Mouse (Mus musculus) heart, embryonic 12.5 days (tissue): Measurements from ENCODE around the gene Fam81b. TPM values are rescaled to one million over a fixed set of nuclear protein-coding genes. Genes with fewer than 3 reads are reported as not detected.
"Not testable (repeated sequence)": the region's sequence is repeated elsewhere in the genome, so short reads cannot be mapped to it uniquely, and the experiment has no call there.

ENCODE experiments used
- ATAC-seq: fragments of 200-750 bp; cut with Nextera tagmentation; 2 replicates; pipeline ENCODE4 v1.8.0; 2017; ENCODE audit warnings: moderate TSS enrichment, moderate library complexity; ENCODE audit not compliant: insufficient number of reproducible peaks, low FRiP score
- H3K27ac ChIP-seq: fragments of 300-500 bp; sonication (generic); 2 replicates; pipeline ENCODE4 v1.5.1; 2016; ENCODE audit warnings: mild to moderate bottlenecking, moderate library complexity; ENCODE audit not compliant: poor library complexity, severe bottlenecking
- H3K27me3 ChIP-seq: fragments of 300-500 bp; sonication (generic); replicated peaks from 2 replicates; pipeline ENCODE4 v1.6.1; 2016; ENCODE audit warnings: mild to moderate bottlenecking, moderate library complexity
- H3K36me3 ChIP-seq: fragments of 300-500 bp; sonication (generic); 2 replicates; pipeline ENCODE4 v1.6.1; 2016; ENCODE audit warnings: mild to moderate bottlenecking, moderate library complexity
- H3K4me1 ChIP-seq: fragments of 300-500 bp; sonication (generic); replicated peaks from 2 replicates; pipeline ENCODE4 v1.6.1; 2016; ENCODE audit warnings: mild to moderate bottlenecking
- H3K4me2 ChIP-seq: fragments of 300-500 bp; sonication (generic); 2 replicates; pipeline ENCODE4 v1.6.1; 2016; ENCODE audit warnings: mild to moderate bottlenecking, moderate library complexity
- H3K4me3 ChIP-seq: fragments of 300-500 bp; sonication (generic); 2 replicates; pipeline ENCODE4 v1.5.1; 2016; ENCODE audit warnings: mild to moderate bottlenecking
- H3K9ac ChIP-seq: fragments of 300-500 bp; sonication (generic); 2 replicates; pipeline ENCODE4 v1.6.1; 2016; ENCODE audit warnings: mild to moderate bottlenecking, moderate library complexity
- H3K9me3 ChIP-seq: fragments of 300-500 bp; sonication (generic); replicated peaks from 2 replicates; pipeline ENCODE4 v1.6.1; 2016; ENCODE audit warnings: mild to moderate bottlenecking, moderate library complexity
- WGBS: fragments of 180-500 bp; shearing (Covaris S2); methylation state at CpG from one replicate; pipeline ENCODE4 v1.1.7; 2016; 5-methylcytosine and 5-hydroxymethylcytosine counted together
- polyA plus RNA-seq: library from polyadenylated mRNA; unstranded; fragments of >200 nt; fragmentation: Nextera tagmentation; extraction: Ambion mirVana; gene quantifications from 2 replicates; pipeline ENCODE4 v1.2.1, GENCODE M21; 2016

Fam81b gene
- polyA plus RNA-seq: not detected in 2 replicates

GRCm38 (mm10) chr13:76304637-76305122 is at the start of gene Fam81b:
Gene Fam81b, minus strand, starts transcription at chr13:76305072.
- Histone ChIP-seq H3K9ac (no peak within 1 kb of the TSS), H3K4me1 (no peaks in the 10 kb centered on the region), H3K27ac (no peak within 1 kb of the TSS), H3K4me3 (no peak within 1 kb of the TSS), H3K36me3 (no peaks in the 10 kb centered on the region), H3K9me3 (no peaks in the 10 kb centered on the region), H3K4me2 (no peak within 1 kb of the TSS), H3K27me3 (no peaks in the 10 kb centered on the region)
- 32% methylated on average over 7 of the region's 7 CpGs for WGBS
- no peak for ATAC-seq

GRCm38 (mm10) chr13:76345941-76346340 is 41.1 kb upstream of the Fam81b start:
- H3K27me3 ChIP-seq, H3K27ac ChIP-seq, H3K36me3 ChIP-seq, H3K4me1 ChIP-seq, H3K9ac ChIP-seq, H3K9me3 ChIP-seq, ATAC-seq: not testable (repeated sequence)
- Histone ChIP-seq H3K4me2 (peak overlapping the region; percentile 51), H3K4me3 (peak overlapping the region; percentile 12; the same call in 1 of the 2 replicates)
- 53% methylated on average over 21 of the region's 21 CpGs for WGBS

GRCm38 (mm10) chr13:76318635-76319034 is 13.8 kb upstream of the Fam81b start:
- Histone ChIP-seq H3K36me3 (no peaks in the 10 kb centered on the region), H3K9me3 (peaks cover 2% of the 10 kb centered on the region; the same call in 1 of the 2 replicates), H3K4me2 (no peak overlapping the region), H3K4me1 (no peaks in the 10 kb centered on the region), H3K27ac (no peak overlapping the region), H3K9ac (no peak overlapping the region), H3K4me3 (no peak overlapping the region), H3K27me3 (no peaks in the 10 kb centered on the region)
- ATAC-seq: no peak
- WGBS: 49% methylated on average over 3 of the region's 3 CpGs

GRCm38 (mm10) chr13:76311580-76311979 is 6.7 kb upstream of the Fam81b start:
- no peak overlapping the region for H3K9ac ChIP-seq
- ATAC-seq: no peak
- no peaks in the 10 kb centered on the region; the same call in 1 of the 2 replicates for H3K9me3 ChIP-seq
- no peaks in the 10 kb centered on the region for H3K36me3 ChIP-seq
- H3K4me3 ChIP-seq: no peak overlapping the region
- H3K27me3 ChIP-seq: no peaks in the 10 kb centered on the region
- WGBS: 76% methylated on average over 7 of the region's 7 CpGs
- no peaks in the 10 kb centered on the region for H3K4me1 ChIP-seq
- no peak overlapping the region for H3K27ac ChIP-seq
- H3K4me2 ChIP-seq: no peak overlapping the region

GRCm38 (mm10) chr13:76308811-76309210 is 3.9 kb upstream of the Fam81b start:
- H3K4me1 ChIP-seq: no peaks in the 10 kb centered on the region
- no peak overlapping the region for H3K27ac ChIP-seq
- no peak overlapping the region for H3K4me3 ChIP-seq
- WGBS: 64% methylated on average over 1 of the region's 1 CpGs
- H3K4me2 ChIP-seq: no peak overlapping the region
- H3K36me3 ChIP-seq: no peaks in the 10 kb centered on the region
- no peaks in the 10 kb centered on the region for H3K27me3 ChIP-seq
- H3K9me3 ChIP-seq: no peaks in the 10 kb centered on the region
- no peak for ATAC-seq
- no peak overlapping the region for H3K9ac ChIP-seq

- no peaks in the 10 kb centered on the region for H3K36me3 ChIP-seq
- 38% methylated on average over 2 of the region's 2 CpGs for WGBS
- no peak for ATAC-seq
- H3K27me3 ChIP-seq: no peaks in the 10 kb centered on the region
- H3K4me3 ChIP-seq: no peak overlapping the region
- H3K4me2 ChIP-seq: no peak overlapping the region
- H3K4me1 ChIP-seq: no peaks in the 10 kb centered on the region
- H3K9ac ChIP-seq: no peak overlapping the region
- H3K9me3 ChIP-seq: no peaks in the 10 kb centered on the region
- no peak overlapping the region for H3K27ac ChIP-seq
Measured at GRCm38 (mm10) chr13:76305655-76306365, 938 bp upstream of the Fam81b start.

GRCm38 (mm10) chr13:76305241-76305640 is 369 bp upstream of the Fam81b start:
- Histone ChIP-seq H3K4me1 (no peaks in the 10 kb centered on the region), H3K4me3 (no peak overlapping the region), H3K9me3 (no peaks in the 10 kb centered on the region), H3K27ac (no peak overlapping the region), H3K27me3 (no peaks in the 10 kb centered on the region), H3K36me3 (no peaks in the 10 kb centered on the region), H3K9ac (no peak overlapping the region), H3K4me2 (no peak overlapping the region)
- WGBS: 86% methylated on average over 3 of the region's 3 CpGs
- ATAC-seq: no peak

- no peak overlapping the region for H3K9ac ChIP-seq
- WGBS: 70% methylated on average over 1 of the region's 1 CpGs
- H3K27ac ChIP-seq: no peak overlapping the region
- no peaks in the 10 kb centered on the region for H3K4me1 ChIP-seq
- no peak overlapping the region for H3K4me3 ChIP-seq
- H3K4me2 ChIP-seq: no peak overlapping the region
- no peaks in the 10 kb centered on the region for H3K36me3 ChIP-seq
- no peaks in the 10 kb centered on the region for H3K27me3 ChIP-seq
- no peak for ATAC-seq
- no peaks in the 10 kb centered on the region for H3K9me3 ChIP-seq
Measured at GRCm38 (mm10) chr13:76304201-76304600, 671 bp downstream of the Fam81b start.

- no peak overlapping the region for H3K27ac ChIP-seq
- H3K4me1 ChIP-seq: no peaks in the 10 kb centered on the region
- H3K36me3 ChIP-seq: no peaks in the 10 kb centered on the region
- no peak overlapping the region for H3K4me2 ChIP-seq
- 34% methylated on average over 1 of the region's 1 CpGs for WGBS
- H3K9ac ChIP-seq: no peak overlapping the region
- H3K9me3 ChIP-seq: no peaks in the 10 kb centered on the region
- no peaks in the 10 kb centered on the region for H3K27me3 ChIP-seq
- ATAC-seq: no peak
- H3K4me3 ChIP-seq: no peak overlapping the region
Measured at GRCm38 (mm10) chr13:76303160-76303559, 1.7 kb downstream of the Fam81b start.

- peaks cover 4% of the 10 kb centered on the region; the same call in 1 of the 2 replicates for H3K9me3 ChIP-seq
- H3K27ac ChIP-seq: no peak overlapping the region
- no peak overlapping the region for H3K4me3 ChIP-seq
- H3K4me2 ChIP-seq: no peak overlapping the region
- no peak overlapping the region for H3K9ac ChIP-seq
- H3K4me1 ChIP-seq: no peaks in the 10 kb centered on the region
- no peak for ATAC-seq
- WGBS: 77% methylated on average over 2 of the region's 2 CpGs
- H3K36me3 ChIP-seq: no peaks in the 10 kb centered on the region
- H3K27me3 ChIP-seq: no peaks in the 10 kb centered on the region
Measured at GRCm38 (mm10) chr13:76302056-76302455, 2.8 kb downstream of the Fam81b start.

GRCm38 (mm10) chr13:76292050-76292449 is 12.8 kb downstream of the Fam81b start:
- Histone ChIP-seq H3K27ac (no peak overlapping the region), H3K4me2 (no peak overlapping the region), H3K4me1 (no peaks in the 10 kb centered on the region), H3K9me3 (0 out of 2 replicates have a peak, but pooled peaks cover 1% of the 10 kb centered on the region), H3K4me3 (no peak overlapping the region), H3K36me3 (no peaks in the 10 kb centered on the region), H3K9ac (no peak overlapping the region), H3K27me3 (no peaks in the 10 kb centered on the region)
- no peak for ATAC-seq
- WGBS: 43% methylated on average over 4 of the region's 4 CpGs

GRCm38 (mm10) chr13:76284597-76284996 is 20.3 kb downstream of the Fam81b start:
- Histone ChIP-seq H3K9me3 (no peaks in the 10 kb centered on the region), H3K36me3 (no peaks in the 10 kb centered on the region), H3K4me3 (no peak overlapping the region), H3K27me3 (no peaks in the 10 kb centered on the region), H3K9ac (no peak overlapping the region), H3K27ac (no peak overlapping the region), H3K4me2 (no peak overlapping the region), H3K4me1 (no peaks in the 10 kb centered on the region)
- no peak for ATAC-seq
- WGBS: 74% methylated on average over 3 of the region's 3 CpGs
